Mouse (Mus musculus) ES-E14 (cell line): ENCODE results near the gene Rgs3. TPM values are rescaled to one million over a fixed set of nuclear protein-coding genes. Genes with fewer than 3 reads are reported as not detected.

ENCODE experiments used
- DNase-seq: peaks from one replicate; pipeline ENCODE4 v3.0.0-alpha.2; 2013; ENCODE audit warnings: low read depth, low spot score
- H3K27ac ChIP-seq: 2 replicates; pipeline ENCODE4 v1.5.1; 2012; ENCODE audit warnings: low read depth, mild to moderate bottlenecking, low read length, moderate library complexity, mixed read lengths; ENCODE audit not compliant: poor library complexity, insufficient read depth, severe bottlenecking
- H3K36me3 ChIP-seq: 2 replicates; pipeline ENCODE4 v1.6.1; 2012; ENCODE audit warnings: mild to moderate bottlenecking, low read length, moderate library complexity, mixed read lengths; ENCODE audit not compliant: control insufficient read depth, poor library complexity, insufficient read depth, severe bottlenecking
- H3K4me1 ChIP-seq, 2 experiments: fragments of 150-350 bp in 1 of 2; sonication (generic) in 1 of 2; 2 replicates each; pipeline ENCODE4 v1.6.1; 2012; ENCODE audit warnings: low read length in 2 of 2, mild to moderate bottlenecking in 1 of 2, mixed read lengths in 1 of 2; ENCODE audit not compliant: control insufficient read depth in 2 of 2, insufficient read depth in 2 of 2, poor library complexity in 1 of 2
- H3K4me3 ChIP-seq, 2 experiments: fragments of 150-350 bp in 1 of 2; sonication (generic) in 1 of 2; 2 replicates each; pipeline ENCODE4 v1.5.1; 2012; ENCODE audit warnings: low read length in 2 of 2, low read depth in 1 of 2, mild to moderate bottlenecking in 1 of 2, mixed read lengths in 1 of 2; ENCODE audit not compliant: insufficient read depth in 1 of 2, poor library complexity in 1 of 2, severe bottlenecking in 1 of 2
- H3K9ac ChIP-seq: 2 replicates; pipeline ENCODE4 v1.6.1; 2012; ENCODE audit warnings: low read depth, mild to moderate bottlenecking, low read length, mixed read lengths; ENCODE audit not compliant: poor library complexity, insufficient read depth, severe bottlenecking
- H3K9me3 ChIP-seq: fragments of 150-350 bp; sonication (generic); 2 replicates; pipeline ENCODE4 v1.6.1; 2012; ENCODE audit warnings: low read depth, mild to moderate bottlenecking, low read length; ENCODE audit not compliant: control insufficient read depth, insufficient read depth
- CHD2 ChIP-seq: IDR thresholded peaks from 2 replicates; pipeline ENCODE4 v1.6.1; 2014; ENCODE audit warnings: mild to moderate bottlenecking, low read depth, low read length, inconsistent platforms
- HCFC1 ChIP-seq: IDR thresholded peaks from 2 replicates; pipeline ENCODE4 v1.6.1; 2012; ENCODE audit warnings: low read length, inconsistent platforms, borderline replicate concordance; ENCODE audit not compliant: insufficient read depth
- MAFK ChIP-seq: IDR thresholded peaks from 2 replicates; pipeline ENCODE4 v1.6.1; 2014; ENCODE audit warnings: mild to moderate bottlenecking, low read depth, low read length, inconsistent platforms; ENCODE audit not compliant: insufficient read depth
- ZC3H11A ChIP-seq: IDR thresholded peaks from 2 replicates; pipeline ENCODE4 v1.6.1; 2012; ENCODE audit warnings: low read depth, mild to moderate bottlenecking, inconsistent platforms, low read length, borderline replicate concordance
- ZNF384 ChIP-seq: IDR thresholded peaks from 2 replicates; pipeline ENCODE4 v1.6.1; 2012; ENCODE audit warnings: low read depth, low read length, inconsistent platforms
- in situ Hi-C, 2 experiments: fragments of 600-800 bp; cut with MboI; formaldehyde crosslinking; loops; one replicate each; pipeline ENCODE4 v1.15.1; 2025; ENCODE audit warnings: low sequenced_read_pairs in 2 of 2, inconsistent platforms in 1 of 2; ENCODE audit not compliant: unreplicated experiment in 2 of 2
- total RNA-seq: library from RNA; depleted of rRNA; stranded (reverse); fragments of 300-350 nt; gene quantifications from 2 replicates; pipeline ENCODE4 v1.2.3, GENCODE M21; 2012

Rgs3 gene
- total RNA-seq, 1 experiment: 10.0 TPM

- no peak for DNase-seq
- H3K27ac ChIP-seq: no peak overlapping the region
Observed at GRCm38 (mm10) chr4:62741055-62741453, 181.4 kb downstream of the Rgs3 start.

GRCm38 (mm10) chr4:62741601-62742000, 182.0 kb downstream of the Rgs3 start:
- no peak for DNase-seq
- in situ Hi-C loops: no loop called here
- Histone ChIP-seq H3K9ac (no peak overlapping the region), H3K27ac (no peak overlapping the region), H3K9me3 (no peaks in the 10 kb centered on the region), H3K4me3 (no peak overlapping the region), H3K4me1 (peaks cover 0 to 5% of the 10 kb centered on the region in 2 experiments; a peak in 1 of 4 replicates), H3K36me3 (no peaks in the 10 kb centered on the region)
- TF ChIP-seq CHD2 (no peak), ZC3H11A (no peak), MAFK (no peak)

More at GRCm38 (mm10) chr4:62741055-62741453, 181.4 kb downstream of the Rgs3 start:
- Histone ChIP-seq H3K4me3 (no peak overlapping the region), H3K36me3 (no peaks in the 10 kb centered on the region), H3K9me3 (no peaks in the 10 kb centered on the region), H3K9ac (no peak overlapping the region), H3K4me1 (peaks cover 0 to 6% of the 10 kb centered on the region in 2 experiments; a peak in 1 of 4 replicates)
- TF ChIP-seq CHD2: no peak
- no peak for TF ChIP-seq HCFC1
- TF ChIP-seq ZC3H11A: no peak
- no peak for TF ChIP-seq ZNF384
- TF ChIP-seq MAFK: no peak
- in situ Hi-C loops: no loop called here

GRCm38 (mm10) chr4:62742885-62743760, 183.5 kb downstream of the Rgs3 start:
- Histone ChIP-seq H3K4me1 (peaks cover 0 to 5% of the 10 kb centered on the region in 2 experiments; a peak in 1 of 4 replicates), H3K27ac (no peak overlapping the region)

GRCm38 (mm10) chr4:62744534-62744956, 184.9 kb downstream of the Rgs3 start:
- no peaks in the 10 kb centered on the region for H3K9me3 ChIP-seq
- no peak overlapping the region for H3K27ac ChIP-seq
- H3K36me3 ChIP-seq: no peaks in the 10 kb centered on the region
- H3K4me3 ChIP-seq: no peak overlapping the region
- in situ Hi-C loops: no loop called here
- no peak for DNase-seq
- no peak overlapping the region for H3K9ac ChIP-seq
- TF ChIP-seq CHD2 (no peak), ZC3H11A (no peak), MAFK (no peak), ZNF384 (no peak), HCFC1 (no peak)
- H3K4me1 ChIP-seq: peaks cover 0 to 5% of the 10 kb centered on the region in 2 experiments; a peak in 1 of 4 replicates

More at GRCm38 (mm10) chr4:62742885-62743760, 183.5 kb downstream of the Rgs3 start:
- DNase-seq: no peak
- TF ChIP-seq ZC3H11A (no peak), CHD2 (no peak), ZNF384 (no peak), HCFC1 (no peak), MAFK (no peak)
- no peak overlapping the region for H3K4me3 ChIP-seq
- no peak overlapping the region for H3K9ac ChIP-seq
- no peaks in the 10 kb centered on the region for H3K36me3 ChIP-seq
- in situ Hi-C loops: no loop called here
- no peaks in the 10 kb centered on the region for H3K9me3 ChIP-seq
